Mouse (Mus musculus) limb, embryonic 15.5 days (tissue): ENCODE data around the gene Cplx2. TPM values are rescaled to one million over a fixed set of nuclear protein-coding genes. Genes with fewer than 3 reads are reported as not detected.

Experiments used
- ATAC-seq: fragments of 200-750 bp; cut with Nextera tagmentation; 2 replicates; pipeline ENCODE4 v1.8.0; 2017; ENCODE audit warnings: low read depth, moderate TSS enrichment; ENCODE audit not compliant: insufficient number of reproducible peaks, low FRiP score, low TSS enrichment
- H3K27ac ChIP-seq: fragments of 300-500 bp; sonication (generic); 2 replicates; pipeline ENCODE4 v1.5.1; 2015; ENCODE audit warnings: moderate library complexity, mild to moderate bottlenecking, inconsistent platforms
- H3K27me3 ChIP-seq: fragments of 300-500 bp; sonication (generic); 2 replicates; pipeline ENCODE4 v1.6.1; 2015; ENCODE audit warnings: inconsistent platforms
- H3K36me3 ChIP-seq: fragments of 300-500 bp; sonication (generic); 2 replicates; pipeline ENCODE4 v1.6.1; 2015; ENCODE audit warnings: inconsistent platforms
- H3K4me1 ChIP-seq: fragments of 300-500 bp; sonication (generic); 2 replicates; pipeline ENCODE4 v1.6.1; 2015; ENCODE audit warnings: inconsistent platforms
- H3K4me2 ChIP-seq: fragments of 300-500 bp; sonication (generic); 2 replicates; pipeline ENCODE4 v1.6.1; 2015; ENCODE audit warnings: mild to moderate bottlenecking, inconsistent platforms
- H3K4me3 ChIP-seq: fragments of 300-500 bp; sonication (generic); 2 replicates; pipeline ENCODE4 v1.5.1; 2015; ENCODE audit warnings: mild to moderate bottlenecking, inconsistent platforms
- H3K9ac ChIP-seq: fragments of 300-500 bp; sonication (generic); 2 replicates; pipeline ENCODE4 v1.6.1; 2015; ENCODE audit warnings: inconsistent platforms
- H3K9me3 ChIP-seq: fragments of 300-500 bp; sonication (generic); 2 replicates; pipeline ENCODE4 v1.6.1; 2016; ENCODE audit warnings: inconsistent platforms
- WGBS: fragments of 180-500 bp; shearing (Covaris S2); methylation state at CpG from one replicate; pipeline ENCODE4 v1.1.7; 2015; 5-methylcytosine and 5-hydroxymethylcytosine counted together
- polyA plus RNA-seq: library from polyadenylated mRNA; unstranded; fragments of >200 nt; fragmentation: Nextera tagmentation; extraction: Ambion mirVana; gene quantifications from 2 replicates; pipeline ENCODE4 v1.2.1, GENCODE M21; 2015

Gene Cplx2
- polyA plus RNA-seq, 1 experiment from 2014 or later, result 3.9 TPM

DNA sequence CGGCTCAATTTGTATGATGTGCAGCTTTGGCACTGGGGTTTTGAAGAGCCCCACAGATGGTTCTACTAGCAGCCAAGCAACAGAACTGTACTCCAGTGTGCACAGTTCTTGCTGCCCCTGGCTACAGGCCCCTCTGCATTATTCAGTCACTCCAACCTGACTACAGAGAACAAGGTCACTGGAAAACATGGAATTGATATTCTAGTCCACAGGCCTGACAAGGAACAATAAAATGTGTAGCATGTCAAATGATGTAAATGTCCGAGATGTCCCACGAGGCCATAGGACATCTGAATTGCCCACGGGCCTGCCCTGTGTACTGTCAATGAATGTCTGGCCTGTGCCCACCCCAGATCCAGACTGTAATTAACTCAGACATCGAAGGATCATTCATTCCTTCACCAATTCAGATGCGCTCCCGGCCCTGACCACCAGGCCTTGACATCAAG, 19.4 kb downstream of the Cplx2 start:
- H3K36me3 ChIP-seq, result no peaks in the 10 kb centered on the region
- ATAC-seq, result no peak
- H3K27ac ChIP-seq, result peak overlapping the region; percentile 35; the same call in 1 of the 2 replicates
- H3K9ac ChIP-seq, result no peak overlapping the region
- no peak overlapping the region for H3K4me2 ChIP-seq
- H3K4me3 ChIP-seq, result no peak overlapping the region
- WGBS, result 84% methylated on average over 7 of the region's 7 CpGs
- H3K9me3 ChIP-seq, result no peaks in the 10 kb centered on the region
- H3K27me3 ChIP-seq, result peaks cover 8% of the 10 kb centered on the region; the same call in 1 of the 2 replicates
- peaks cover 10% of the 10 kb centered on the region; the same call in 1 of the 2 replicates for H3K4me1 ChIP-seq

DNA sequence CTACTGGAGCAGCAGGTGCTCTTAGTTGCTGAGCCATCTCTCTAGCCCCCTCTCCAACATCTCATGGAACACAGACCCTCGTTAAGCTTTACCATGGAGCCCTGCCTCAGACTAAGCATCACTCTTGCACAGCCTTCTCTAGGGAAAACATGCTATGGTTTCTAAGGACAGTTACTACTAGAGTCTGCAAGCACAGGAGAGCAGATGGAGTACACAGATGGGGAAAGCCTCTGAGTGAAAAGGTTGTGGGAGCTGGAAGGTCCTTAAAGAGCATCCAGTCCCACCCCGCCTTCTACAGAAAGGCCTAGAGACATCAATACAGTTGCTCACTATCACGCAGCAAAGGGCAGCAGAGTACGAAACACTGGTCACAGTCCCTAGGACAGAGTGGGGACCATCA, 20.2 kb downstream of the Cplx2 start:
- no peaks in the 10 kb centered on the region for H3K36me3 ChIP-seq
- 95% methylated on average over 4 of the region's 4 CpGs for WGBS
- H3K9ac ChIP-seq, result no peak overlapping the region
- peaks cover 4% of the 10 kb centered on the region; the same call in 1 of the 2 replicates for H3K27me3 ChIP-seq
- ATAC-seq, result no peak
- H3K4me3 ChIP-seq, result no peak overlapping the region
- H3K4me1 ChIP-seq, result peaks cover 10% of the 10 kb centered on the region; the same call in 1 of the 2 replicates
- H3K27ac ChIP-seq, result no peak overlapping the region
- H3K9me3 ChIP-seq, result no peaks in the 10 kb centered on the region
- H3K4me2 ChIP-seq, result no peak overlapping the region

DNA sequence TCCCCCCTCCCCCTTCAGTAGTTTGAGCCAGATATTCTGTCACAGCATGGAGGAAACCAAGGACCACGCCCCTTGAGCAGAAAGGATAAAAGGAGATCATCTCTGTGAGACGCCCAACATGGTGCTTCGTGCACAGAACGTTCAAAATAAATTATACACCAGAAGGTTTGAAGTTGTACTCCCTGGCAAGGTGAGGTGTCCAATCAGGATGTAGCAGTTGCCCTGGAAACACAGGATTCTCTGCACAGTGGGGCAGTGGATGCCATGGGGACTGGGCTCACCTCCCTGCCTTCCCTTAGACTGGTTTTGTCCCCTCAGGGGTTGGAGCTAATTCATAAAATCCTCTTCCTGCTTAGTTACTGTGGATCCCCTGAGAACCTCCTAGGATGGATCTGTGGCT, 25.9 kb downstream of the Cplx2 start:
- Histone ChIP-seq H3K27ac (no peak overlapping the region), H3K4me2 (no peak overlapping the region)
- WGBS, result 66% methylated on average over 4 of the region's 4 CpGs

DNA sequence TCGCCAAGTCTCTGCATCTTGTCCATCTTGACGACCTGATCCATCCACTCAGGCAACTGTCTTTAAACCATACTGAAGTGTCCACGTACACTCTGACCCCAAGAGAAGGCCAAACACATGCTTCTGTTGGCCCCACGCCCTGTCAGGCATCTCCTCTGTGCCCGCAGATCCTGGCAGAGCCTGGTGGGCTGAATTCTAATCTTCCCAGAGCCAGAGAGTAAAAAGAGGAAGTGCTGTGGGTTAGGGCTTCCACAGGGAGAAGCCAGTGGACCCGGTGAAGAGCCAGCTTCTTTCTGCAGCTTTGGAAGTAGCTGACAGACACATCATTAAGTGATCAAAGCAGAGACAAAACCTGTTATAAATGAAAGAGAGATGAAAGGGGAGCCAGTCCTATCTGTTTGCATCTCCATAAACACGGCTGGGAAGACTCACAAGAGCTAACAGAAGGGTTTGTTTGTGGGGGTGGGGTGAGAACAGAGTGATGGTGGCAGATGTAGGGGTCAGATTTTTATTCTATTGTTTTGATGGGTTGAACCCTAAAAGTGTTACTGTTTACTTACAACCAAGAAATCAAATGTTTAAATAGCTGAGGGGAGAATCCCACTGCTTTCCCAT, 29.5 kb downstream of the Cplx2 start:
- peaks cover 19% of the 10 kb centered on the region for H3K4me1 ChIP-seq
- 58% methylated on average over 7 of the region's 7 CpGs for WGBS

More for the DNA sequence above, 25.9 kb downstream of the Cplx2 start:
- no peak overlapping the region for H3K9ac ChIP-seq
- H3K27me3 ChIP-seq, result no peaks in the 10 kb centered on the region
- H3K4me1 ChIP-seq, result no peaks in the 10 kb centered on the region
- H3K36me3 ChIP-seq, result no peaks in the 10 kb centered on the region
- ATAC-seq, result no peak
- H3K4me3 ChIP-seq, result no peak overlapping the region
- H3K9me3 ChIP-seq, result no peaks in the 10 kb centered on the region

DNA sequence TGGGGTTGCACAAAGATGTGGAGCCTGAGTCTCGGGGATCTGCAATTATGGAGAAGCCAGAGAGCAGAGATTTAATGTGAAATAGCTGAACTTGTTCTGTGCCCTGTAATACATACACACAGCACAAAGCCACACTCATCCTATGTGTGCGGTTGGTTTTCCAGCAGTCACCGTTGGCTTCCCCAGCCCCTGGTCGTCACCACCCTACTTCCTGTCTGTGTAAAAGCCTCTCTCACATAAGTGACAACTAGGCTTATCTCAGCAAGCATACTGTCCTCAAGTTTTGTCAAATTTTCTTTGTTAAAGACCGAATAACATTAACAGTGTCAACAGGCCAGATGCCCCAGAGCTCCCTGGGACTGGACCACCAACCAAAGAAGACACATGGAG, 30.0 kb downstream of the Cplx2 start:
- no peak for ATAC-seq
- H3K4me2 ChIP-seq, result no peak overlapping the region

More for the DNA sequence above, 29.5 kb downstream of the Cplx2 start:
- Histone ChIP-seq H3K9me3 (no peaks in the 10 kb centered on the region), H3K4me2 (no peak overlapping the region), H3K36me3 (no peaks in the 10 kb centered on the region), H3K27me3 (no peaks in the 10 kb centered on the region), H3K4me3 (no peak overlapping the region), H3K9ac (no peak overlapping the region), H3K27ac (no peak overlapping the region)
- no peak for ATAC-seq

DNA sequence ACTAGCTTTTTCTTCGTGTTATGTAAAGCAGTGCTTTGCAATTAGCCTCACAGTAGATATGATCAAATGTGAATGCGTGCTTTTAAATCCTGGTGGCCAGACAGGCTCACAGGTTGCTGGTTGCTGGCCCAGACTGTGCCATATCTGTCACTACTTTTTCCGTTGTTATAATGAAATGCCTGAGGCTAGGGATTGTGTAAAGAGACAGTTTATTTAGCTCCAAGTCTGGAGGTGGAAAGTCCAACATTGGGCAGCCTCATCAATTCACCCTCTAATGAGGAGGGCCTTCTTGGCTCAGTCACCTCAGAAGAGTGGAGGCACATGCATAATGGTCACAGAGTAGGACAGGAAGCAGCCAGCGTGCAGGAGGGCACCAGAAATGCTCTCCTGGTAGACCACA, 31.2 kb downstream of the Cplx2 start:
- no peak overlapping the region for H3K4me2 ChIP-seq
- H3K9me3 ChIP-seq, result no peaks in the 10 kb centered on the region
- H3K9ac ChIP-seq, result no peak overlapping the region
- WGBS, result 50% methylated on average over 4 of the region's 4 CpGs
- H3K27ac ChIP-seq, result peak overlapping the region; percentile 77; the same call in 1 of the 2 replicates
- H3K4me3 ChIP-seq, result no peak overlapping the region
- H3K4me1 ChIP-seq, result peaks cover 19% of the 10 kb centered on the region
- no peak for ATAC-seq
- H3K36me3 ChIP-seq, result no peaks in the 10 kb centered on the region
- H3K27me3 ChIP-seq, result no peaks in the 10 kb centered on the region

More for the DNA sequence above, 30.0 kb downstream of the Cplx2 start:
- peaks cover 19% of the 10 kb centered on the region for H3K4me1 ChIP-seq
- no peak overlapping the region for H3K9ac ChIP-seq
- no peaks in the 10 kb centered on the region for H3K36me3 ChIP-seq
- H3K27ac ChIP-seq, result no peak overlapping the region
- no peaks in the 10 kb centered on the region for H3K27me3 ChIP-seq
- WGBS, result 53% methylated on average over 5 of the region's 5 CpGs
- H3K9me3 ChIP-seq, result no peaks in the 10 kb centered on the region
- H3K4me3 ChIP-seq, result no peak overlapping the region

DNA sequence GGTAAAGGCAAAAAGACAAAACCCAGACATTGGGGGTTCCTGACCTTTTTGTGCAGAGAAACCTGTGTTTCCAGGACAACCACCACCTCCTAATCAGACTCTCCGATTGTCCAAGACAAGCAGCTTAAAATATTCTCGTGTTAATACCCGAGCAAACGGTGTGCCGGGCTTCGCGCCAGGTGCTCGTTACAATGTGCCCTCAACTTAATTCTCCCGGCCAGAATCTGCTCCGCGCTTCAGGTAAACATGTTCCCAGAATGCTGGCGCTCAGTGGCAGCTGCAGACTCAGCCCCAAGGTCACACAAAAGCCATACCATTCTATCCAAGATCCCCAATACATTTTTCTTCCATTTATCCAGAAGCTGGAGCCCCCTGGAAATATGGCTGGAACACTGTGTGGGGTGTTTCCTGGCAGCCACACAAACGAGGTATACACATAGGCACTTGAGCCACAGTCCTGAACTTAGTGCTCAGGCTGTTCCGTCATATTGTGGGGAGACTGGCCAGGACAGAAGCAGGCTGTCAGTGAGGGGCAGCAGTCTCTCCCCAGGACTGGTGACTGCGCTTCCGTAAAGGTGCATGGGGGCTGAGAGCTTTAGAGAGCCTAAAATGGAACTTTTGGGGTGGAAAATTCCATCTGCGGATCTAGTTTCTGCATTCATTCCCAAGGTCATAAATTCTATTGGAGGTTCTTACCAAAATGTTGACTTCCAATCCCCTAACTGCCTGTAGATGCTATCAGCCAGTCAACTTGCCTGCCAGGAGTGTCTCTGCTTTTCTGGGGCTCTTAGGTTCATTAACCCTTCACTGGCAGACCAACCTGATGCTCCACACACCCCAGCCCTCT, 32.3 kb downstream of the Cplx2 start:
- H3K9ac ChIP-seq, result no peak overlapping the region
- no peaks in the 10 kb centered on the region for H3K9me3 ChIP-seq
- peak overlapping the region; percentile 27 for H3K4me2 ChIP-seq
- no peaks in the 10 kb centered on the region for H3K36me3 ChIP-seq
- no peak overlapping the region for H3K4me3 ChIP-seq
- peak; percentile 80 for ATAC-seq
- H3K27me3 ChIP-seq, result no peaks in the 10 kb centered on the region
- 32% methylated on average over 17 of the region's 17 CpGs for WGBS
- H3K27ac ChIP-seq, result peak overlapping the region; percentile 77
- peaks cover 19% of the 10 kb centered on the region for H3K4me1 ChIP-seq

DNA sequence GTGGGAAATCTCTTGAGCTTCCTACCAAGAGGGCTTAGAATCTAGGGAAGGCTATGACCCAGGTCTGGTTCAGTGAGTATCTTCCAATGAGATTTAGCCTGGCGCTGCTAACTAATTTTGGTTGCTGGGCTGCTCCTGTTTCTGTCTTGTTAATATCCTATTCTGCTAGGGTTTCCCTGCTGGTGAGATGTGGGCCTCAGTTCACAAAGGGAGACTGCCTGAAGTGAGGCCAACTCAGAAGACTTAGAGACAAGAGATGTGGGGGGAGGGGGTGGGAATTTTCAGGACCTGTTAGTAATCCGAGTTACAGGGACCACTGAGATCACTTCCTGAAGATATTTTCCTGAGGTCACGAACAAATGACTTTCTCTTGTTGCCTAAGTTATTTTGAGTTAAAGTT, 33.1 kb downstream of the Cplx2 start:
- Histone ChIP-seq H3K9me3 (no peaks in the 10 kb centered on the region), H3K9ac (no peak overlapping the region), H3K27ac (peak overlapping the region; percentile 77; the same call in 1 of the 2 replicates), H3K4me3 (no peak overlapping the region), H3K36me3 (no peaks in the 10 kb centered on the region), H3K4me1 (peaks cover 19% of the 10 kb centered on the region), H3K27me3 (no peaks in the 10 kb centered on the region), H3K4me2 (no peak overlapping the region)
- ATAC-seq, result no peak
- WGBS, result 40% methylated on average over 3 of the region's 3 CpGs

DNA sequence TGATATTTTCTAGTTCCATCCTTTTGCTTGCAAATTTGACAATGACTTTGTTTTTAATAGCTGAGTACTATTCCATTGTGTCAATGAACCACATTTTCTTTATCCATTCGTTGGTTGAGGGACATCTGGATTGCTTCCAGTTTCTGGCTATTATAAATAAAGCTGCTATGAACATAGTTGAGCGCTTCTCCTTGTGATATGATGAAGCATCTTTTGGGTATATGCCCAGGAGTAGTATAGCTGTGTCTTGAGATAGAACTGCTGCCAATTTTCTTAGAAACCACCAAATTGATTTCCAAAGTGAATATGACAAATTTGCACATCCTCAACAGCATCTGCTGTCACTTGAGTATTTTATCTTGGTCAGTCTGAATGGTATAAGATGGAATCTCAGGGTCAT, 34.7 kb downstream of the Cplx2 start:
- Histone ChIP-seq H3K27me3 (no peaks in the 10 kb centered on the region), H3K27ac (no peak overlapping the region)
- ATAC-seq, result no peak

DNA sequence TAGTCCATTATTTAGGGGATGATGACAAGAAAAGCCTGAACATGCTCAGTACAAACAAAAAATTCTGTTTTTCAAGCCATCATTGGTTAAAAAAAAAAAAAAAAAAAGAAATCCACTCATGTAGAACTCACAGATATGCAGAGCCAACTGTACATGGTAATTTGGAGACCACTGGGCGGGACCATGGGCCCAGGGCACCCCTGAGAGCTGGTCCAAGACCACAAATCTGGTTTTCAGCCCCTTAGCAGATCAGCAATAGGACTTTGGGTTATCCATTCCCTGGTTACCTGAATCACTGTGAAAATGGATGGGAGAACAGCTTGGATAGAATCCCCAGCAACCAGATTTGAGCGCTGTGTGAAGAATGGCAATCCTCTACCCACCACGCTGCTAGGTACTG, 40.5 kb downstream of the Cplx2 start:
- H3K27ac ChIP-seq, result no peak overlapping the region
- H3K4me1 ChIP-seq, result no peaks in the 10 kb centered on the region
- no peak overlapping the region for H3K4me3 ChIP-seq
- H3K36me3 ChIP-seq, result no peaks in the 10 kb centered on the region
- no peak for ATAC-seq
- 88% methylated on average over 3 of the region's 3 CpGs for WGBS
- H3K27me3 ChIP-seq, result no peaks in the 10 kb centered on the region
- no peak overlapping the region for H3K4me2 ChIP-seq
- H3K9ac ChIP-seq, result no peak overlapping the region
- no peaks in the 10 kb centered on the region for H3K9me3 ChIP-seq

More for the DNA sequence above, 34.7 kb downstream of the Cplx2 start:
- no peaks in the 10 kb centered on the region for H3K9me3 ChIP-seq
- H3K36me3 ChIP-seq, result no peaks in the 10 kb centered on the region
- 76% methylated on average over 2 of the region's 2 CpGs for WGBS
- H3K9ac ChIP-seq, result no peak overlapping the region
- H3K4me2 ChIP-seq, result no peak overlapping the region
- H3K4me1 ChIP-seq, result peaks cover 19% of the 10 kb centered on the region
- no peak overlapping the region for H3K4me3 ChIP-seq

DNA sequence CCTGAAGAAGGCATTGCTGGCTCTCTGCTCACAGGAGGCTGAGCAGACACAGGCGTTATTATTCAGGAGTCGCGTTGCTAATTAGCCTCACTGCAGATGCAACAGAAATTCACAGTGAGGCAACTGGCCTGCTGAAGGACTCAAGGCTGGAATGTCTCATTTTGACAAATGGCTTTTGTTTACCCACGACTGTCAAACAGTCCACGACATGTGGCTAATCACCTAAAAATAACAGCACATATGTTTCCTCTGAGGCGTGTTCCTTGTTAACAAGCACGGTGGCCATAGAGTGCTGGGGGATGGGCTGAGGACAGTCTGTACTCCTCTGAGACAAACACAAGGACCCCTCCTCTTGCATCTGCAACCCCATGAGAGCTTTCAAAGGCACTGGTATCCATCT, 41.1 kb downstream of the Cplx2 start:
- 15% methylated on average over 7 of the region's 7 CpGs for WGBS

DNA sequence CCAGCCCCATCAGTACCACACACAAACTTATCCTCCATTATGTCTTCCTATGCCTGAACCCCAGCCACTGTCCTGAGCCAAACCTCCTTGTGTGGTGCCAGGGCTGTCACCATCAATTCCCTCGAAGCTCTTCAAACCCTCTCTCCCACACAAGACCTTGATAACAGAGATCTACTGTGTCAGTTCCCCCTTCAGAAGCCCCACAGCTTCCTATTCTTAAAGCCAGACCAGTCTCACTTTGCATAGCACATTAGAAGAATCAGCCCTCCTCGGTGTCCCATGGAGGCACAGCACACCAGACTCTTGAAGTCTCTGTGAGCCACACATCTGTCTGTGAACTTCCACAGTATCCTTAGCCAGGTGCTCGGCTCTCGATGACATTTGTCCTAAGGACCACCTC, 41.6 kb downstream of the Cplx2 start:
- 73% methylated on average over 4 of the region's 4 CpGs for WGBS
- H3K36me3 ChIP-seq, result no peaks in the 10 kb centered on the region
- ATAC-seq, result no peak
- no peaks in the 10 kb centered on the region for H3K27me3 ChIP-seq
- H3K4me3 ChIP-seq, result no peak overlapping the region
- H3K4me1 ChIP-seq, result no peaks in the 10 kb centered on the region
- H3K4me2 ChIP-seq, result no peak overlapping the region
- H3K9ac ChIP-seq, result no peak overlapping the region
- no peak overlapping the region for H3K27ac ChIP-seq
- H3K9me3 ChIP-seq, result no peaks in the 10 kb centered on the region

More for the DNA sequence above, 41.1 kb downstream of the Cplx2 start:
- H3K4me1 ChIP-seq, result no peaks in the 10 kb centered on the region
- no peak for ATAC-seq
- no peak overlapping the region for H3K4me3 ChIP-seq
- H3K27me3 ChIP-seq, result no peaks in the 10 kb centered on the region
- H3K9ac ChIP-seq, result no peak overlapping the region
- H3K9me3 ChIP-seq, result no peaks in the 10 kb centered on the region
- H3K4me2 ChIP-seq, result no peak overlapping the region
- H3K27ac ChIP-seq, result no peak overlapping the region
- H3K36me3 ChIP-seq, result no peaks in the 10 kb centered on the region
